Mouse (Mus musculus) testis, adult 2 months (tissue): Measurements from ENCODE around the gene Aacs.

ENCODE experiments used
- CTCF ChIP-seq: fragments of 200-500 bp; IDR thresholded peaks from 2 replicates; pipeline ENCODE4 v1.5.1; 2012; ENCODE audit warnings: low read depth, mild to moderate bottlenecking, inconsistent platforms, low read length, moderate library complexity; ENCODE audit not compliant: control insufficient read depth, insufficient read depth, insufficient replicate concordance
- POLR2A ChIP-seq: fragments of 200-500 bp; IDR thresholded peaks from 2 replicates; pipeline ENCODE4 v1.6.1; 2012; ENCODE audit warnings: low read depth, mild to moderate bottlenecking, inconsistent platforms, low read length, moderate library complexity; ENCODE audit not compliant: control insufficient read depth

- TF ChIP-seq POLR2A (no peak), CTCF (no peak)
These were observed 47.7 kb downstream of the Aacs start for GRCm38 (mm10) chr5:125523361-125523760.
